Mouse (Mus musculus): ENCODE data around the gene Bnip1. TPM values are rescaled to one million over a fixed set of nuclear protein-coding genes. Genes with fewer than 3 reads are reported as not detected.

The Bnip1 gene
- total RNA-seq, 2 experiments from 2014 or later, result 32.7 to 35.5 TPM

DNA sequence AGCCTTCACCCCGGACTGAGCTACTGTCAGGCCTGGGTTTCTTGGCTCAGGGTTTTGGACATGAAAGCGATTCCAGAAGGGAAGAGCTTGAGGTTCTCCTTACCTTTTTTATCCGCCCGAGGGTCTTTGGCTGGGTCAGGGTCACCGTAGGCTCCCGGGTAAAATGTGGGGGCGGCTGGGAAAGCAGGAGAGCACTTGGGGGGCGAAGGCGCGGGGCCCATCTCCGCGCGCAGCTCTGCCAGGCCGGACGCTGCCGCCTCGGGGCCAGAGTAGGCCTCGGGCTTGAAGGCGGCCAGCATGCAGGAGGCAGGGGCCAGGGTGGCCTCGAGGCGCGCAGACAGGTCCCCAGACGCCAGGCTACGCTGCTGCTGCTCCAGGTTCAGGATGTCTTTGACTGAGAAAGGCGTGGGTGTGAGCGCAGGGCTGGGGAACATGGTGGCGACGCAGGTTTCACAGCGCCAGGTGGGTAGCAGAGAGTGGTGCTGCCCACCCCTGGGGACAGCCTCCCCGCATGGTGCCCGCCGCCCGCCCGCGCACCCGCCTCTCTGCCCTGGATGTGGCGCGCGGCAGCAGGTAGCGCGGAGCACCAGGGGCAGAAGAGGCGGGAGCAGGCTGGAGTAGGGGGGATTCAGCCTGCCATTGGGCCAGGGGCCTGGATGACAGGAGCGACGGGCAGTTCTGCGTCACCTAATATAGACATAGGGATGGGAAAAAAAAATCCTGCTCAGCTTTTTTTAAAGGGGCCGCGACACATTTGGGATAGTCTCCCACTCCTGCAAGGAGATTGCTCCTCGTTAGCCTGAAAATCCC lies 60.3 kb downstream of the Bnip1 start:
- DNase-seq, result no peak

DNA sequence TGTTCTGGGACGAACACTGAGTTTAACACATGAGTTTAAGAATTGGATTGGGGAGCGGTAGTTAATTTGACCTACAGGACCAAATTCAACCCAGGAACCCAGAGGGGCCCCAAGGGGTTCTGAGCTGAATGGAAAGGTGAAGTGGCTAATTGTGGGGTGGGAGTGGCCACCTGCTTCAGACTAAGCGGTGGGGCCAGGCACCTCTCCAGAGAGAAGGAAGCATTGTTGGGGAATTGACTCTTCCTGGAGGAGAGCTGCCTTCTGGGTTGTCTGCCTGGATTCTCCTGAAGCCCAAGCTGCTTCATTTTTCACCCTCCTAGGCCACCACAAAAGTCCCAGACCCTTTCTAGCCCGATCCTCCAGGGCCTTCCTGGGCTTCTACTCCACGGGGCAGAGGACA lies 61.1 kb downstream of the Bnip1 start:
- DNase-seq, result no peak

Other genes with a start within 250 kb of the Bnip1 start
- gene Ergic1, start 219.6 kb upstream of the Bnip1 start, total RNA-seq (2021), result 100 to 1,000 TPM; 115 to 119 TPM
- gene Dusp1, start 218.9 kb upstream of the Bnip1 start, total RNA-seq (2021), result 10 to 100 TPM; 17.1 to 19.3 TPM
- 10 to 100 TPM; 43.2 to 49.3 TPM for gene Atp6v0e, start 117.8 kb upstream of the Bnip1 start, total RNA-seq (2021)
- gene Crebrf, start 65.4 kb upstream of the Bnip1 start, total RNA-seq (2021), result 100 to 1,000 TPM; 113 to 114 TPM
- not detected for gene Nkx2-5, start 63.9 kb downstream of the Bnip1 start, total RNA-seq (2021)
- gene Kifc5b, start 136.0 kb downstream of the Bnip1 start, total RNA-seq (2021), result 1 to 10 TPM; 3.2 to 4.0 TPM
- 10 to 100 TPM; 28.8 to 30.0 TPM for gene Phf1, start 152.0 kb downstream of the Bnip1 start, total RNA-seq (2021)
- gene Cuta, start 158.5 kb downstream of the Bnip1 start, total RNA-seq (2021), result 100 to 1,000 TPM in 1 of 2 experiments, 10 to 100 TPM in 1; 99.3 to 104 TPM
- 100 to 1,000 TPM; 449 to 485 TPM for gene Syngap1, start 160.2 kb downstream of the Bnip1 start, total RNA-seq (2021)
- 10 to 100 TPM; 15.0 to 15.6 TPM for gene Zbtb9, start 192.1 kb downstream of the Bnip1 start, total RNA-seq (2021)
- 10 to 100 TPM; 13.0 to 13.7 TPM for gene Bak1, start 247.9 kb downstream of the Bnip1 start, total RNA-seq (2021)

Data from layer of hippocampus, postnatal 36 days (tissue).